Mouse (Mus musculus) lung, embryonic 16.5 days (tissue): ENCODE results near the gene Tff1. TPM values are rescaled to one million over a fixed set of nuclear protein-coding genes. Genes with fewer than 3 reads are reported as not detected.

Experiments used
- ATAC-seq: fragments of 200-750 bp; cut with Nextera tagmentation; 2 replicates; pipeline ENCODE4 v1.8.0; 2017; ENCODE audit warnings: low read depth, mild to moderate bottlenecking, moderate library complexity
- H3K27ac ChIP-seq: fragments of 300-500 bp; sonication (generic); 2 replicates; pipeline ENCODE4 v1.5.1; 2014; ENCODE audit warnings: mild to moderate bottlenecking, control low read depth, low read length
- H3K27me3 ChIP-seq: fragments of 300-500 bp; sonication (generic); 2 replicates; pipeline ENCODE4 v1.6.1; 2014; ENCODE audit warnings: low read depth, low read length, mixed read lengths; ENCODE audit not compliant: control insufficient read depth, insufficient read depth
- H3K36me3 ChIP-seq: fragments of 300-500 bp; sonication (generic); 2 replicates; pipeline ENCODE4 v1.6.1; 2014; ENCODE audit warnings: low read length; ENCODE audit not compliant: control insufficient read depth, insufficient read depth
- H3K4me1 ChIP-seq: fragments of 300-500 bp; sonication (generic); replicated peaks from 2 replicates; pipeline ENCODE4 v1.6.1; 2014; ENCODE audit warnings: low read length, mixed read lengths; ENCODE audit not compliant: control insufficient read depth, insufficient read depth
- H3K4me2 ChIP-seq: fragments of 300-500 bp; sonication (generic); 2 replicates; pipeline ENCODE4 v1.6.1; 2014; ENCODE audit warnings: low read depth, low read length, control low read depth
- H3K4me3 ChIP-seq: fragments of 300-500 bp; sonication (generic); 2 replicates; pipeline ENCODE4 v1.5.1; 2014; ENCODE audit warnings: mild to moderate bottlenecking, low read length, control low read depth
- H3K9ac ChIP-seq: fragments of 300-500 bp; sonication (generic); 2 replicates; pipeline ENCODE4 v1.6.1; 2014; ENCODE audit warnings: low read length, control low read depth
- H3K9me3 ChIP-seq: fragments of 300-500 bp; sonication (generic); 2 replicates; pipeline ENCODE4 v1.6.1; 2016; ENCODE audit warnings: low read length; ENCODE audit not compliant: control insufficient read depth
- WGBS: fragments of 180-500 bp; shearing (Covaris S2); extraction: QIAGEN DNeasy Blood & Tissue Kit; methylation state at CpG from one replicate; pipeline ENCODE4 v1.1.7; 2014; 5-methylcytosine and 5-hydroxymethylcytosine counted together
- polyA plus RNA-seq: library from polyadenylated mRNA; unstranded; fragments of >200 nt; fragmentation: Nextera tagmentation; extraction: Ambion mirVana; gene quantifications from 2 replicates; pipeline ENCODE4 v1.2.1, GENCODE M21; 2015

Gene Tff1
- polyA plus RNA-seq, 1 experiment from 2014 or later = not detected

GRCm38 (mm10) chr17:31163821-31164220, 1.3 kb downstream of the Tff1 start:
- Histone ChIP-seq H3K27ac (no peak overlapping the region), H3K4me3 (no peak overlapping the region), H3K9ac (no peak overlapping the region), H3K36me3 (no peaks in the 10 kb centered on the region), H3K9me3 (no peaks in the 10 kb centered on the region), H3K4me1 (no peaks in the 10 kb centered on the region; the same call in 1 of the 2 replicates), H3K27me3 (no peaks in the 10 kb centered on the region), H3K4me2 (no peak overlapping the region)
- no peak for ATAC-seq
- WGBS = 71% methylated on average over 2 of the region's 2 CpGs

- Histone ChIP-seq H3K4me2 (no peak overlapping the region), H3K4me1 (no peaks in the 10 kb centered on the region), H3K9me3 (no peaks in the 10 kb centered on the region), H3K27me3 (no peaks in the 10 kb centered on the region), H3K4me3 (no peak overlapping the region), H3K27ac (no peak overlapping the region), H3K36me3 (no peaks in the 10 kb centered on the region), H3K9ac (no peak overlapping the region)
- ATAC-seq = no peak
- 78% methylated on average over 12 of the region's 12 CpGs for WGBS
Observed at GRCm38 (mm10) chr17:31162607-31163006, 2.5 kb downstream of the Tff1 start.

- no peak for ATAC-seq
- Histone ChIP-seq H3K36me3 (no peaks in the 10 kb centered on the region), H3K4me3 (no peak overlapping the region), H3K4me2 (no peak overlapping the region), H3K4me1 (no peaks in the 10 kb centered on the region), H3K9ac (no peak overlapping the region), H3K27me3 (no peaks in the 10 kb centered on the region), H3K9me3 (no peaks in the 10 kb centered on the region), H3K27ac (no peak overlapping the region)
- 80% methylated on average over 4 of the region's 4 CpGs for WGBS
Observed at GRCm38 (mm10) chr17:31160291-31160690, 4.8 kb downstream of the Tff1 start.

- no peaks in the 10 kb centered on the region for H3K27me3 ChIP-seq
- no peak overlapping the region for H3K9ac ChIP-seq
- no peaks in the 10 kb centered on the region for H3K4me1 ChIP-seq
- no peak overlapping the region for H3K27ac ChIP-seq
- H3K9me3 ChIP-seq = no peaks in the 10 kb centered on the region
- WGBS = 73% methylated on average over 6 of the region's 6 CpGs
- no peak for ATAC-seq
- H3K4me3 ChIP-seq = no peak overlapping the region
- no peak overlapping the region for H3K4me2 ChIP-seq
- no peaks in the 10 kb centered on the region for H3K36me3 ChIP-seq
Observed at GRCm38 (mm10) chr17:31157921-31158320, 7.2 kb downstream of the Tff1 start.

- Histone ChIP-seq H3K9ac (no peak overlapping the region), H3K4me2 (no peak overlapping the region), H3K27ac (no peak overlapping the region), H3K9me3 (no peaks in the 10 kb centered on the region), H3K27me3 (no peaks in the 10 kb centered on the region), H3K4me3 (no peak overlapping the region), H3K4me1 (no peaks in the 10 kb centered on the region), H3K36me3 (no peaks in the 10 kb centered on the region)
- ATAC-seq = no peak
- 32% methylated on average over 8 of the region's 8 CpGs for WGBS
Observed at GRCm38 (mm10) chr17:31153785-31154184, 11.3 kb downstream of the Tff1 start.

- WGBS = 48% methylated on average over 9 of the region's 9 CpGs
- no peak for ATAC-seq
Observed at GRCm38 (mm10) chr17:31152966-31153499, 12.0 kb downstream of the Tff1 start.

GRCm38 (mm10) chr17:31152512-31152911, 12.6 kb downstream of the Tff1 start:
- no peaks in the 10 kb centered on the region for H3K36me3 ChIP-seq
- no peak overlapping the region for H3K4me3 ChIP-seq
- H3K27ac ChIP-seq = no peak overlapping the region
- ATAC-seq = no peak
- no peak overlapping the region for H3K4me2 ChIP-seq
- no peaks in the 10 kb centered on the region for H3K9me3 ChIP-seq
- no peaks in the 10 kb centered on the region for H3K27me3 ChIP-seq
- no peak overlapping the region for H3K9ac ChIP-seq
- WGBS = 54% methylated on average over 5 of the region's 5 CpGs
- no peaks in the 10 kb centered on the region for H3K4me1 ChIP-seq

More at GRCm38 (mm10) chr17:31152966-31153499, 12.0 kb downstream of the Tff1 start:
- Histone ChIP-seq H3K4me3 (no peak overlapping the region), H3K9me3 (no peaks in the 10 kb centered on the region), H3K9ac (no peak overlapping the region), H3K27ac (no peak overlapping the region), H3K36me3 (no peaks in the 10 kb centered on the region), H3K27me3 (no peaks in the 10 kb centered on the region), H3K4me1 (no peaks in the 10 kb centered on the region), H3K4me2 (no peak overlapping the region)

- H3K9ac ChIP-seq = no peak overlapping the region
- WGBS = 80% methylated on average over 9 of the region's 9 CpGs
- no peaks in the 10 kb centered on the region for H3K27me3 ChIP-seq
- H3K36me3 ChIP-seq = no peaks in the 10 kb centered on the region
- ATAC-seq = no peak
- H3K4me3 ChIP-seq = no peak overlapping the region
- H3K27ac ChIP-seq = no peak overlapping the region
- H3K4me2 ChIP-seq = no peak overlapping the region
- H3K9me3 ChIP-seq = no peaks in the 10 kb centered on the region
- no peaks in the 10 kb centered on the region for H3K4me1 ChIP-seq
Observed at GRCm38 (mm10) chr17:31145998-31146397, 19.1 kb downstream of the Tff1 start.

- Histone ChIP-seq H3K9me3 (no peaks in the 10 kb centered on the region), H3K4me2 (no peak within 1 kb of the TSS), H3K36me3 (no peaks in the 10 kb centered on the region), H3K27me3 (no peaks in the 10 kb centered on the region), H3K27ac (no peak within 1 kb of the TSS), H3K4me3 (no peak within 1 kb of the TSS), H3K9ac (no peak within 1 kb of the TSS), H3K4me1 (no peaks in the 10 kb centered on the region)
- ATAC-seq = peak; percentile 86
- WGBS = 44% methylated on average over 15 of the region's 15 CpGs
Observed at GRCm38 (mm10) chr17:31144040-31145037, 20.7 kb downstream of the Tff1 start, which contains the start of gene Tff2. TSS of gene Tff2 (minus strand) at chr17:31144282.
